Mouse (Mus musculus) liver, embryonic 14.5 days (tissue): ENCODE data around the gene Shroom3.

Experiments
- CTCF ChIP-seq: IDR thresholded peaks from 2 replicates; pipeline ENCODE4 v1.5.1; 2016; ENCODE audit warnings: antibody characterized with exemption, low read depth, control low read depth
- EP300 ChIP-seq: IDR thresholded peaks from 2 replicates; pipeline ENCODE4 v1.6.1; 2016; ENCODE audit warnings: antibody characterized with exemption, low read depth

- TF ChIP-seq EP300: no peak
- no peak for TF ChIP-seq CTCF
Observed at GRCm38 (mm10) chr5:92997428-92998120, 314.3 kb downstream of the Shroom3 start.
